Mouse (Mus musculus) liver, embryonic 14.5 days (tissue): Measurements from ENCODE around the gene Gzmm. TPM values are rescaled to one million over a fixed set of nuclear protein-coding genes. Genes with fewer than 3 reads are reported as not detected.

Experiments used
- ATAC-seq: fragments of 200-750 bp; cut with Nextera tagmentation; 2 replicates; pipeline ENCODE4 v1.8.0; 2017; ENCODE audit warnings: moderate number of reproducible peaks, mild to moderate bottlenecking, moderate library complexity; ENCODE audit not compliant: insufficient read depth
- DNase-seq, 3 experiments: peaks; one replicate each; pipeline ENCODE4 v3.0.0-alpha.2; 2012 to 2013; ENCODE audit warnings: low read depth in 3 of 3, low spot score in 3 of 3
- H3K27ac ChIP-seq: fragments of 300-500 bp; sonication (generic); 2 replicates; pipeline ENCODE4 v1.5.1; 2014; ENCODE audit warnings: moderate library complexity, mild to moderate bottlenecking, control low read depth, inconsistent platforms
- H3K27me3 ChIP-seq: fragments of 300-500 bp; sonication (generic); 2 replicates; pipeline ENCODE4 v1.6.1; 2014; ENCODE audit warnings: mild to moderate bottlenecking, low read length, moderate library complexity; ENCODE audit not compliant: control insufficient read depth, insufficient read depth
- H3K36me3 ChIP-seq: fragments of 300-500 bp; sonication (generic); replicated peaks from 2 replicates; pipeline ENCODE4 v1.6.1; 2014; ENCODE audit warnings: low read depth; ENCODE audit not compliant: control insufficient read depth, insufficient read depth
- H3K4me1 ChIP-seq, 2 experiments: fragments of 200-500 bp in 1 of 2; fragments of 300-500 bp in 1 of 2; sonication (generic) in 1 of 2; replicated peaks; 2 replicates each; pipeline ENCODE4 v1.6.1; 2012 to 2014; ENCODE audit warnings: antibody characterized with exemption in 1 of 2, inconsistent platforms in 1 of 2, low read length in 1 of 2; ENCODE audit not compliant: control insufficient read depth in 2 of 2, insufficient read depth in 2 of 2
- H3K4me2 ChIP-seq: fragments of 300-500 bp; sonication (generic); 2 replicates; pipeline ENCODE4 v1.6.1; 2014; ENCODE audit warnings: low read depth, mild to moderate bottlenecking, control low read depth, moderate library complexity
- H3K4me3 ChIP-seq, 2 experiments: fragments of 200-500 bp in 1 of 2; fragments of 300-500 bp in 1 of 2; sonication (generic) in 1 of 2; 2 replicates each; pipeline ENCODE4 v1.5.1; 2012 to 2014; ENCODE audit warnings: low read depth in 2 of 2, low read length in 2 of 2, mild to moderate bottlenecking in 2 of 2, control low read depth in 1 of 2, inconsistent platforms in 1 of 2, moderate library complexity in 1 of 2; ENCODE audit not compliant: insufficient read depth in 1 of 2
- H3K9ac ChIP-seq: fragments of 300-500 bp; sonication (generic); replicated peaks from 2 replicates; pipeline ENCODE4 v1.6.1; 2014; ENCODE audit warnings: mild to moderate bottlenecking, control low read depth, moderate library complexity
- H3K9me3 ChIP-seq: fragments of 300-500 bp; sonication (generic); 2 replicates; pipeline ENCODE4 v1.6.1; 2016; ENCODE audit warnings: low read length, mixed read lengths; ENCODE audit not compliant: control insufficient read depth
- CTCF ChIP-seq: IDR thresholded peaks from 2 replicates; pipeline ENCODE4 v1.5.1; 2016; ENCODE audit warnings: antibody characterized with exemption, low read depth, control low read depth
- EP300 ChIP-seq: IDR thresholded peaks from 2 replicates; pipeline ENCODE4 v1.6.1; 2016; ENCODE audit warnings: antibody characterized with exemption, low read depth
- WGBS: fragments of 180-500 bp; shearing (Covaris S2); extraction: QIAGEN DNeasy Blood & Tissue Kit; methylation state at CpG from one replicate; pipeline ENCODE4 v1.1.7; 2014; ENCODE audit not compliant: insufficient replicate concordance; 5-methylcytosine and 5-hydroxymethylcytosine counted together
- polyA plus RNA-seq, 2 experiments: library from polyadenylated mRNA; depleted of rRNA in 1 of 2; stranded (reverse) in 1 of 2; unstranded in 1 of 2; fragments of >200 nt; fragmentation: Nextera tagmentation in 1 of 2; extraction: Ambion mirVana in 1 of 2; gene quantifications; 2 replicates each; pipeline versions ENCODE4 v1.2.1 to v1.2.3; 2012 to 2014

Gene Gzmm
- polyA plus RNA-seq, 2 experiments: 0.13 TPM; not detected in 1

- Histone ChIP-seq H3K27ac (peak overlapping the region; percentile 98), H3K4me2 (peak overlapping the region; percentile 100), H3K27me3 (no peaks in the 10 kb centered on the region), H3K4me1 (peaks cover 24 to 45% of the 10 kb centered on the region in 2 experiments), H3K36me3 (peaks cover 48% of the 10 kb centered on the region), H3K9ac (peak overlapping the region; percentile 97), H3K4me3 (peak overlapping the region; percentile 86 to 100), H3K9me3 (no peaks in the 10 kb centered on the region)
- peak; percentile 81 for ATAC-seq
- peak; percentile 90 to 94 (median 91) for DNase-seq
- 27% methylated on average over 5 of the region's 5 CpGs for WGBS
- TF ChIP-seq CTCF (peak; percentile 53), EP300 (peak; percentile 94)
Measured at GRCm38 (mm10) chr10:79705951-79706350, 17.1 kb downstream of the Gzmm start.

DNA sequence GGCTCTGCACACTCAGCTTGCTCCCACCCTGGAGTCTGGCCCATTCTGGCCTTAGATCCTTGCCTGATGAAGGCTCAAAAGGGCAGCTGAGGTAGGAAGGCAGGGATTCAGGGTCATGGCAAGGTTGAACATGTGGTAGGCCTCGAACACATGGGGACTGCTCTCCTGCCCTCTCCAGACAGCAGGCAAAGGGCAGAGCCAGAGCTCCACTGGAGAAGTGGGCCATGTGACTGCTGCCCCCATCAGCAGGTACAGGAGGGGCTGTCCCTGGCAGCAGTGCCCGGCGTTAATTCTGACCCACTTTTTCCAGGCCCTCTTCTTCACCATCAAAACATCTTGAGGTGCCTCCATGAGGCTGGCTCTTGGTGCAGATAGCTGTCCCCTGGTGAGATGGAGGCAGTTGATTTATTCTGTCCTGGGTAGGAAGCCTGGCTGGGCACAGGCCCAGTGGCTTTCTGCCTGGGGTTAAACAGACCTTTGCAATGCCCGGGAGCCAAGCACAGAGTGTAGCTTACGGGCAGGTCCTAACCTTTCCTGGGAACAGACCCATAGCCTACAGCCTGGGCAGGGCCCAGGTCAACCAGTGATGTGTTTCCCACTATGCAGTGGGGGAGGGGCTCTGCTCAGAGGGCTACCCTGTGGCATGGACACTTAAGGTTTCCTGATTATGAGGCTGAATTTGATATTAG is 17.7 kb downstream of the Gzmm start:
- peak overlapping the region; percentile 86 to 100 for H3K4me3 ChIP-seq
- H3K4me1 ChIP-seq: peaks cover 24 to 39% of the 10 kb centered on the region in 2 experiments
- no peak for ATAC-seq
- H3K27ac ChIP-seq: peak overlapping the region; percentile 98
- peak overlapping the region; percentile 100 for H3K4me2 ChIP-seq
- no peaks in the 10 kb centered on the region for H3K27me3 ChIP-seq
- peak overlapping the region; percentile 97 for H3K9ac ChIP-seq
- peaks cover 54% of the 10 kb centered on the region for H3K36me3 ChIP-seq
- TF ChIP-seq CTCF (no peak), EP300 (no peak)
- DNase-seq: no peak
- H3K9me3 ChIP-seq: no peaks in the 10 kb centered on the region
- WGBS: 52% methylated on average over 5 of the region's 5 CpGs

- no peak for DNase-seq
- Histone ChIP-seq H3K36me3 (peaks cover 60% of the 10 kb centered on the region), H3K27me3 (no peaks in the 10 kb centered on the region)
Measured at GRCm38 (mm10) chr10:79707162-79707561, 18.3 kb downstream of the Gzmm start.

DNA sequence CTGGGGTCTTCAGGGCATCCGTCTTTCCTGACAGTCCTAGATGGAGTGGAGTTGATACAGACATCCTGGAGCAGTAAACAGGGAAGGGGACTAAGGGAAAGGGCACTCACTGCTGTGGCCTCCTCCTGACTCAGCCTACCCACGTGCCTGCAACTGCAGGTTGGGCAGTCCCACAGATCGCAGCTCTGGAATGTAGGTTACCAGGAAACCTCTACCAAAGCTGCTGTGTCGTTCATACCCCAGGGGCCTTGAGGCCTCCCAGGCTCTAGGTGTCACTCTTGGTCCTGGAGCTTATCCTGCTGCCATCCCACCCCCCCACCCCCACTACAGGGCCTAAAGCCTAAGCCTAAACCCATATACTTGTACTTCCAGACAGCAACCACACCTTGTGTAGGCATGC is 18.9 kb downstream of the Gzmm start:
- peak overlapping the region; percentile 100 for H3K4me2 ChIP-seq
- peak overlapping the region; percentile 19; the same call in 1 of the 2 replicates for H3K9ac ChIP-seq
- ATAC-seq (no peak), DNase-seq (no peak)
- no peak for TF ChIP-seq CTCF
- no peak for TF ChIP-seq EP300
- H3K27ac ChIP-seq: peak overlapping the region; percentile 98
- WGBS: 55% methylated on average over 4 of the region's 4 CpGs
- H3K4me3 ChIP-seq: peak overlapping the region; percentile 86 to 100; a peak in 3 of 4 replicates
- H3K4me1 ChIP-seq: peaks cover 26 to 42% of the 10 kb centered on the region in 2 experiments
- no peaks in the 10 kb centered on the region for H3K27me3 ChIP-seq
- H3K9me3 ChIP-seq: no peaks in the 10 kb centered on the region
- peaks cover 63% of the 10 kb centered on the region for H3K36me3 ChIP-seq

More at GRCm38 (mm10) chr10:79707162-79707561, 18.3 kb downstream of the Gzmm start:
- TF ChIP-seq CTCF (no peak), EP300 (no peak)
- Histone ChIP-seq H3K4me3 (peak overlapping the region; percentile 86 to 100), H3K27ac (peak overlapping the region; percentile 98), H3K4me2 (peak overlapping the region; percentile 100), H3K4me1 (peaks cover 24 to 38% of the 10 kb centered on the region in 2 experiments), H3K9ac (peak overlapping the region; percentile 97), H3K9me3 (no peaks in the 10 kb centered on the region)
- ATAC-seq: no peak
- 80% methylated on average over 1 of the region's 1 CpGs for WGBS

GRCm38 (mm10) chr10:79708668-79709067 is 19.8 kb downstream of the Gzmm start:
- Histone ChIP-seq H3K4me2 (peak overlapping the region; percentile 100; the same call in 1 of the 2 replicates), H3K9ac (no peak overlapping the region), H3K9me3 (no peaks in the 10 kb centered on the region), H3K27me3 (no peaks in the 10 kb centered on the region), H3K27ac (no peak overlapping the region), H3K36me3 (peaks cover 68% of the 10 kb centered on the region), H3K4me1 (peaks cover 29 to 49% of the 10 kb centered on the region in 2 experiments), H3K4me3 (no peak overlapping the region)
- ATAC-seq (no peak), DNase-seq (no peak)
- TF ChIP-seq EP300: no peak
- no peak for TF ChIP-seq CTCF
- 91% methylated on average over 21 of the region's 21 CpGs for WGBS
